Mouse (Mus musculus) cerebellum, postnatal 14 days (tissue): ENCODE measurements around the gene Gas2l1.
A peak's percentile ranks its signal among the peaks of the same experiment; 100 is the strongest.

Source experiments
- DNase-seq, 2 experiments: peaks; one replicate each; pipeline ENCODE4 v3.0.0; 2021; ENCODE audit warnings: mixed read lengths in 2 of 2

The Gas2l1 gene

DNA sequence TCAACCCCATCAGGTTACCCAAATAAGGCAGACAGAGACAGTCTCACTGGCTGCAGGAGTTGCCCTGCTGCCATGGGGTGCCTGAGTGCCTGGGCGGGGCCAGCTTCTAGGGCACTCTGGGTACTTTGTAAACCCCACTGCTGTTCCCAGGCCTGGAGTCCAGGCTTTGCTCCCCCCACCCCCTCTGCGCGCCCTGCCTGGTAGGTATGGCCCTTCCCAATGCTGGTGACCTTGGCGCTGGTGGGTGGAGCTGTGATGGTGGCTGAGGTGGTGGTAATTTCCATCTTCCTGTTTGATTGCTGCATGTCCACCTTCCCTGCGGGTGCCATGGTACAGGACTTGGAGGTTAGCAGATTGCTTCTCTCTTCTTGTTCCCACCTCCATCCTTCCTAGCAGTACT lies 24.5 kb downstream of the Gas2l1 start:
- DNase-seq: no peak

DNA sequence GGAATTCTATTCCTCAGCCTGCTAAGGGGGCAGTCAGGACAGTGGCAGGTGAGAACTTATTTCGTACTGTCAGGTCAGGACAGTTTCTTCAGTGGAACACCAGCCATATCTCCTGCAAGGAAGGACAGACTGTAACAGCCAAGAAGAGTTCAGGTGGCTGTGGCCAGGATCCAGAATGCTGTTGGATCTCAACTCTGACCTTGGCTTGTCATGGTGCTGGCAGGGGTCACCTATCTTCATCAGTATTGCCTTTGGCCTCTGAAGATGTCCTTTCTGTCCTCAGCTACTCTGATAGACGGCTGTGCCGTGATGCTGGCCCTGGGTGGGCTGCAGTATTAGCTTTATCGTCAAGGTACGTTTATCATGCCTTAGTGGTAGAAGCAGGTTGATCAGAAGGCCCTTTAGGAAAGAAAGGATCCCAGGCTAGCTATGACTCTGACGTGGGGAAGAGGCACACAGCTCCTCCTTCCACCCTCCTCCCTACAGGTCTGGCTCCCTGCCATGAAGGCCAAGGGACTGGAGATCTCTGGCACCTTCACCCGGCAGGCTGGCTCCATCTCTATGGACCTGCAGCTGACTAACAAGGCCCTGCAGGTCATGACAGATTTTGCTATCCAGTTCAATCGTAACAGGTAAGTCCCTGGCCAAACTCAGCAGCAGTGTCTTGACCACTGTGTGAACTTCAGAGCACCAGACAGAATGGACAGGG lies 27.8 kb downstream of the Gas2l1 start:
- DNase-seq: peak; percentile 78 to 84

DNA sequence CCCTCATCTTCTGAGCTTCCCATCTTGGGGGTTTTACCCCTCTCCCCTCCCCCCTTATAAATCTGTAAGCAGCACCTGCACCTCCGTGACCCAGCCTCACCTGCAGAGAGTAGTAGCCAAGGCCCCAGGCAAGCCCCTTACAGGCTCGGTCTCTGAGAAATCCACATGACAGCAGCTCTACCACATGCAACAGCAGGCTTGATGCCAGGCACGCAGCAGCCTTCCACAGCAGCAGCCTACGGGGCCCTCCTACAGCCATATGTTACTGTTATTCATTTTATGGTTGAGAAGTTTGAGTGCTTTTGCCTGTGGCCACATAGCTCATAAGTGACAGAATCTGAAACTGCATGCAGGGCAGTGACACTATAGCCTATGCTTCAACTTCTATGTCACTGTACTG lies 29.7 kb downstream of the Gas2l1 start:
- DNase-seq: peak; percentile 69 to 77

DNA sequence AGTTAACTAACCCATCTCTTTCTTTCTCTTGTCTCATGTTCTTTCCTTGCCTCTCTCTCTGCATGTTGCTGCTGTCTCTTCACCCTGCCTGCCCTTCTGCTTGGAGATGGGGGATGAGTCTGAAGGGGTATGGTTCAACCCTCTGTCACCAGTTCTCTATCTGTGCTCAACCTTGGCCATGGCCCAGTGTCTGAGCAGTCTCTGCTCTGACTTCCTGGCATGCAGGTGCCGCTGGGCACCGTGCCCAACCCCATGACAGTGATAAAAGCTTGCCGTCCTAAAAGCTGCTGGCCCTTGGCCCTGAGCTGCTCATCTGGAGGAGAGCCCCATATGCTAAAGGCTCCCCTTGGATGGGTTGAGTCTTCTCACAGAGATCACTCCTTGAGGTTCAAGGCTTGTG lies 32.0 kb downstream of the Gas2l1 start:
- DNase-seq: peak; percentile 86

DNA sequence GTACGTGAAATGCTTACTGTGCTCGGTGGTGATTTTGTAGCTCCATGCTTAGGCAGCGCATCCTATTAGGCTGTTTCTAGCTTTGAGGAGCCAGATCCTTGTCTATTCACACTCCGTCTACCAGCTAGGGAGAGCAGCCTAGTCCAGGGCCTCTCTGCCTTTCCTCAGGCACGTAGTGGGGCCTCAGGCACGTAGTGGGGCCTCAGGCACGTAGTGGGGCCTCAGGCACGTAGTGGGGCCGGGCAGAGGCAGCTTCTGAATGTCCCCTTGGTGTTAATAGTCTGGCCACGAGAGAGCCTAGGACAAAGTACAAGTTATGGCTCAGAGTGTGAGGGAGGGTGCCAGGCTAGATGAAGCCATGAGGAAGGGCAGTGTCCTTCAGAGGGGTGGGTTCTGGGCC lies 32.4 kb downstream of the Gas2l1 start:
- no peak for DNase-seq

DNA sequence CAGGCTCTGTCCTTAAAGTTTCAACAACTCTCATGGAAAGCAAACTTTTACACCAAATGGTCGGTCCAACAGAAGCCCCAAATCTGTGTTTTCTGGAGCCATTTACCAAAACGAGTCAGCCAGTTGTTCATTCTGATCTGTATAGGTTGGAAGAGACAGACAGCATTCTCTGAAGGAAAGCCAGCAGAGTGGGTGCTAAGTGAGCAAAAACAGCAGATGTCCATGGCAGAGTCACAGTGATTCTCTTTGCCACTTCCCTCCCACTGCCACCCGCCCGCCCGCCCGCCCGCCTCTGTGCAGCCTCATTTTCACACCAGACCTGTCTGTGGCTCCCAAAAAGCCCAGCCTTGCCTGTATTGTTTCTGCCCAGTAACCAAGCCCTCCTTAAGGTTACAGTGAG lies 36.9 kb downstream of the Gas2l1 start:
- DNase-seq: no peak

DNA sequence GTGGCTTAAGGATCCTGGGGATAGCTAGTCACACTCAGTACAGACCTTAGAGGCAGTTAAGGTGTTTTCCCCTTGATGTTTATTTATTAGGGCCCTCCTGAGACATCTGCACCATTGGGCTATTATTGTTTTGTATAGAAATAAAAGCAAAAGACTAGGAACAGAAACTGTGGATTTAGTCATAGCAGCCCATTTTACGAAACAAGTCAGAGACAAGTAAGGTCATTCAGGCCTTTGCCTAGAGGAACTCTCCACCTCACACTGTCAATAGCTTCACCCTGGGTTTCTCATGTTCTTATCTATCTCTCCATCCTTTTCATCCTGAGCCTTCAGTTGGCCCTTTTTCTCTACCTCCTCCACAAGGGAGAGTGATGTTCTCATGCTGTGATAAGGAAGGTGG lies 40.0 kb downstream of the Gas2l1 start:
- no peak for DNase-seq

DNA sequence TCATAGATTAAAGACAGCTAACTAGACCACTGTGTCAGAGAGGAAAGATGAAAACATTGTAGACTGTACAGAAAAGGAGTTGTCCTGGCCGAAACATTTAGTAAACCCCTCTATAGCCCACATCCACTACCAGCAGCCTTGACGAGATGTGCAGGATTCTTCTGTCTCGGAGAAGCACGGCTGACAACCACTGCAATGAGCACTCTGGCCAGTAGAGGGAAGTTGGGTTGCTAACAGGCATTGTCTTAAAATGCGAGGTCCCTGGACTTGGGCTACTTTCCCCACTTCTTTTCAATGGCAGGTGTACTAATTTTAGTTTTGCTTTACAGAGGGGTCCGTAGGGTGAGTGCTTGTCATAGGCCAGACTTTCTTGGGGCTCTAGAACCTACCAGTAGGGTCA lies 47.6 kb downstream of the Gas2l1 start:
- DNase-seq: peak; percentile 31 to 62

DNA sequence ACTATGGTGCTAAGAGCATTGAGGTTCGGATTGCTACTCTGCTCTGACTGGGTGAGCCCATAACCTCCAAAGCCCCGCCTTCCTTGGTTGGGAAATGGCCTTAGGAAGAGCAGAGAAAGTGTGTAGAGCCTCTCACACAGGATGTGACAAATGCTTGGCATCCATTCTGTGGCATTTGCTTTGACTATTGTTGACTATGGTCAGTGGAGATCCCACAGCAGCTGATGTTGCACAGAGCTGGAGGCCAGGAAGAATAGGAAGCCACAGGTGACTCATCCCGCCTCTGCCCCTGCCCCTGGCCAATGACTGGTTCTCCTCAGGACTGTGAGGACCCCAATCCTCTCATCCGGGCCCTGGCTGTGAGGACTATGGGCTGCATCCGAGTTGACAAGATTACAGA lies 48.8 kb downstream of the Gas2l1 start:
- DNase-seq: no peak

DNA sequence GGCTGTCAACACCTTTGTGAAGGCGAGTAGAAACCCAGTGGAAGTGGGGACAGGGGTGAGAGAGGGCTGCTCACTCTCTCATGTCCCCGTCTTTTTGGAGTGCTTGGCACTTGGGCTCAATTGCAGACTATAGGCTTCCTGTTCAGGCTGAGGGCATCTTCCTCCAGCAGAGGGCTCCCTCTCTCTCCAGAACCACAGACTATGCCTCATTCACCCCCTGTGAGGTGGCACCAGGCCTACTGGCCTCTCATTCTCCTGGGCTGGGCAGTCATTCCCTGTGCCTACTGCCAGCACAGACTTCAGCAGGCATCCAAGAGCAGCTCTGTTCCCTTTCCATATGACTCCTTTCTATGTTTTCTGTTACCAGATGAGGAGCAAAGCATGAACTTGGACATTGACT lies 49.4 kb downstream of the Gas2l1 start:
- DNase-seq: peak; percentile 97

DNA sequence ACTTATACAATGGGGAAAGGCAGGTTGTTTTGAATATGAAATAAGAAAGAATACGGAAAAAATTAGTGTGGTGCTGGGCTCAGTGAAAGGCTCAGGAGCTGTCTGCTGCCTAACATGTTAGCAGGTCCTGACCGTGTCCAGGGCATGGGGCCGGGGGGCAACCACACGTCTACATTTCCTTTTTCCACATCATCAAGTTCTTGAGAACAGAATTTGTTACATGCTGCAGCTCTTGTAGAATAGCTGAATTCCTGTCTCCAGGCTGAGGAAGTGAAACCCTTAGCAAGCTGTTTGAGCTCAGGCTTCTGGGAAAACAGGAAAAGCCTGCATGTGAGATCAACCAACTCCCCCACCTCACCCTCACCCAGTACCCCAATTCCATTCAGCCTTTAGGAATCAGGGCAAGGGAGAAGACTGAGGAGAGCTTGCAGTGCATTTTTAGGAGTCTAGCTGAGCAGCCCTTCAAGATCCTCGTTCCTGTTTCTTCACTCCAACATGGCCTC lies 52.9 kb downstream of the Gas2l1 start:
- no peak for DNase-seq

DNA sequence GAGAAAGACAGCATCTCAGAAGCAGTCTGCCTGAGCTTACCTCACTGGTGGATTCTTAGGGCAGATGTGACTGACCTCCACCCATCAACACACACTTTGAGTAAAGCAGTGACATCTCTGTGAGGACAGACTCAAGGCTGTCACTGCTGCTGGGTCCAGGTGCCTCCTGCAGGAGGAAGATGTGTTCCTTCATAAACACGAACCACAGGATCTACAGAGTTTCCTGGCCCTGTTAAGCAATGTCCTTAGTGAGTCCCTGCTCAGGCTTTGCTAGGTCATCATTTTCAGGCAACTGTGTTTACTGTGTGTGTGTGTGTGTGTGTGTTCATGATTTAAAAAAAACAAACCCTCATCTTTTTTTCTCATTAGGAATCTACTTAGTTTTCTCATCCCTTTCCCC lies 53.6 kb downstream of the Gas2l1 start:
- no peak for DNase-seq

DNA sequence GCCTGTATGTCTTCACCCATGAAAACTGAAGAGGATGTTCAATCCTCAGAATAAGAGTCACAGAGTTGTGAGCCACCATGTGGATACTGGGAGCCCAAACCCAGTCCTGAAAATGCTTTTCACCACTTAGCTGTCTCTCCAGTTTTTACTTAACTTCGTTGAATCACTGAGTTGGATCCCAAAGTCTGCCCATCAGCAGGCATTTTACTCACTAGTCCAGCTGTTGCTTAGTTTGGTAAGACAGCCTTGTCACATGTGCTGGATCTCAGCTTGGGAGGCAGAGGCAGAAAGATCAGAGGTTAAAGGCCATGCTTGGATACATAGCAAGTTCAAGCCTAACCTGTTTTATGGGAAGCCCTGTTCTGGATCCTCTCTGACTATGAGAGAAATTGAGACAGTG lies 54.9 kb downstream of the Gas2l1 start:
- no peak for DNase-seq

DNA sequence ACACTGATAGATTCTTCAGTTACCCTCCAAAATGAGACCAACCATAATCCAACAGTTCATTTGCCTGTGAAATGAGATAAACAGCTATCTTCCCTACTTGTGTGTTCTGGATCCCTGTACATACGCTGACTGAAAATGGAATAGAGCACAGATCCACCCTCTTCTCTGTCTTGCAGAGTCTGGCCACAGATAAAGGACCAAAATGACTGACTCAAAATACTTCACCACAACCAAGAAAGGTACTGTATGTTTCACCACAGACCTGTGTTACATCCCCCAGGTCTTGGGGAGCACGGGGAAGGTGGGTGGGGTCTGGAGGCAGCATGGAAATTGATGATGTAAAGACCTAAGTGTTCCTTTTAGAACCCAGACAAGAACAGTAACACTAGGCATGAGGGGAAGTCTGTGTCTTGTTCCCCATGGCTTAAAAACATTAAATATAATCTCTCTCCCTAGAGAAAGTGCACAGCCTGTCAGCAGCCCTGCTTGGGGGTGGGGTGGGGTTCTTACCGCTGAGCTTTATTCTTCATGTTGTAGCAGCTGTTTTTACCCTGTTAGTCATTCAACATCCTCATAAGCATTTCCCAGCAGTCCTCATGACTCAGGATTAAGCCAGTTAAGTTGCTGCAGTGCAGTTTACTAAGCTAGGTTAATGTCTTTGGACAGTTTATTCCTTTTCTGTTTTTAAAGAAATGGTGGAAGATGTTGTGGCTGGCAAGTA lies 55.6 kb downstream of the Gas2l1 start:
- no peak for DNase-seq

DNA sequence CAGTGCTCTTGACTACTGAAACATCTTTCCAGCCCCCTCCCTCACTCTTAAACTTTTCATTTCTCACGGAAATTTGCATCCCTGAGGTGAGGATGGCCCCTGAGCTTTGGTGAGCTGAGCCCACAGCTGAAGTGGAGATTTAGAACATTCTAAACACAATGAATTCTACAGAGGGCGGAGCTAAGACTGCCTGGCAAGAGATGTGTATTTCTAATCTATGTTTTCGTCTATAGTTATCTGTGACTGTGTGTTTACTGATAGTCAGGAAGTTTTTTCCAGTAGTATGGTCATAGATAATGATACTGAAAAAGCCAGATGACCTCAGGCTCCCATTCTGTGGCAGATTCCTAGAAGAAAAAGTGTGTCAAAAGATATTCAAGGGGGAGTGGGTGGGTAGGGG lies 56.3 kb downstream of the Gas2l1 start:
- DNase-seq: no peak

DNA sequence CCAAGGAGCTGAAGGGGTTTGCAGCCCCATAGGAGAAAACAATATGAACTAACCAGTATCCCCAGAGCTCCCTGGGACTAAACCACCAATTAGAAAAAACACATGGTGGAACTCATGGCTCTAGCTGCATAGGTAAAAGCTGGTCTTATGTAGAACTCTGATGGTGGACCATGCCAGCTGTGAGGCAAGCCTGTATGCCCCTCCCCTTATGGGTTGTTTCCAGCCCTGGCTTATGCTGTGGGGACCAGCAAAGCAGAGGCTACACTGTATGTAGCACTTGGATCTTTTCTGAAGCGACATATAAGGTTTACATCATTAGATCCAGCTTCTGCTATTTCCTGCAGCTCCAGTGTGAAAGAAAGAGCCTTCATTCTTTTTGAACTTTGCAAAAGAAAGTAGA lies 57.9 kb downstream of the Gas2l1 start:
- no peak for DNase-seq

DNA sequence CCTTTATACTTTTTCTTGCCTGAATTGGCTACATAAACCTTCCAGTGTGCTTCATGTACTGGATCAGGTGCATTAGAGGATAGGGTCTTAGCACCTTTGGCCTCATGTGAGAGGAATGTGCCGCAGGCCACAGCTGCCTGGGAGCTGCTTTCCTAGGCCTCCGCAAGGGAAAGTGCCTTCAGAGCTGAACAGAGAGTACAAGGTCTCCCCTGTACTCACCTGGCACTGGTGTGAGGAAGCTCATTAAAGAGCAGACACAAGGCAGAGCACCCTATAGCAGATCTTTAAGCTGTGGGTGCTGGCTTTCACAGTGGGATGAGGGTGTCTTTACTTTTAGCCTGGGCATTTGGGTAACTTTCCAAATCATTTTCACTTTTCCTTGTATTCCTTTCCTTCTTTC lies 59.6 kb downstream of the Gas2l1 start:
- no peak for DNase-seq
